Mouse (Mus musculus): ENCODE measurements at regions not wholly inside any gene's neighbourhood (a gene's known extent, or its start where the extent isn't known, plus 50 kb on each side); places are given as distances from the start of the nearest gene placed in this dataset.

DNA sequence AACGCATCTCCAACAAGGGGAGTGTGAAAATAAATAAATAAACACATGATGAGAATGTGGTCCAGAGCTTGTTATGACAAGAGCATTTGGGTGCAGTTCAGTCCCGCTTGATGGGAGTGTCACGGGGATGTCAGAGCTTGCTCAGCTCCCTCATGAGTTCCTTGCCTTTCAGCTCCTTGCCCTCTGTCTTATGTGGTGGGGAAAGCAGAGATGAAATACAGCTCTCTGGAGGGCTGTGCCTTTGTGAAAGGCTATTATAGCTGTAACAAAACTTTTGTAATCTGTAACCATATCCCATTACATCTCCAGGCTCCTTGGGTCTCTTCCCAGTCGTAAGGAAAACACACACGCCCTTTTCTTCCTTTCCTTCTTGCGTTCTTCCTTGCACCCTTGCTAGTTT, 103.0 kb upstream of the Tnp1 start:
- no peak for TF ChIP-seq POLR2A (IDR thresholded peaks at IDR 0.05; ENCODE audit: low read depth, low read length)
- TF ChIP-seq MAX (IDR thresholded peaks at IDR 0.05; ENCODE audit: low read length), result no peak
